Mouse (Mus musculus) neural tube, embryonic 13.5 days (tissue): Measurements from ENCODE around the gene Efcab9. TPM values are rescaled to one million over a fixed set of nuclear protein-coding genes. Genes with fewer than 3 reads are reported as not detected.

Source experiments
- ATAC-seq: fragments of 200-750 bp; cut with Nextera tagmentation; 2 replicates; pipeline ENCODE4 v1.8.0; 2017; ENCODE audit warnings: low read depth, mild to moderate bottlenecking, moderate TSS enrichment, moderate library complexity
- H3K27ac ChIP-seq: fragments of 300-500 bp; sonication (generic); replicated peaks from 2 replicates; pipeline ENCODE4 v1.5.1; 2015; ENCODE audit warnings: moderate library complexity, mild to moderate bottlenecking, inconsistent platforms
- H3K27me3 ChIP-seq: fragments of 300-500 bp; sonication (generic); 2 replicates; pipeline ENCODE4 v1.6.1; 2015; ENCODE audit warnings: mild to moderate bottlenecking, inconsistent platforms
- H3K36me3 ChIP-seq: fragments of 300-500 bp; sonication (generic); 2 replicates; pipeline ENCODE4 v1.6.1; 2015; ENCODE audit warnings: mild to moderate bottlenecking, inconsistent platforms
- H3K4me1 ChIP-seq: fragments of 300-500 bp; sonication (generic); replicated peaks from 2 replicates; pipeline ENCODE4 v1.6.1; 2015; ENCODE audit warnings: inconsistent platforms
- H3K4me2 ChIP-seq: fragments of 300-500 bp; sonication (generic); 2 replicates; pipeline ENCODE4 v1.6.1; 2015; ENCODE audit warnings: inconsistent platforms, mild to moderate bottlenecking, moderate library complexity
- H3K4me3 ChIP-seq: fragments of 300-500 bp; sonication (generic); 2 replicates; pipeline ENCODE4 v1.5.1; 2015; ENCODE audit warnings: mild to moderate bottlenecking, inconsistent platforms
- H3K9ac ChIP-seq: fragments of 300-500 bp; sonication (generic); 2 replicates; pipeline ENCODE4 v1.6.1; 2015; ENCODE audit warnings: moderate library complexity, mild to moderate bottlenecking, inconsistent platforms
- H3K9me3 ChIP-seq: fragments of 300-500 bp; sonication (generic); 2 replicates; pipeline ENCODE4 v1.6.1; 2016; ENCODE audit warnings: inconsistent platforms
- WGBS: fragments of 180-500 bp; shearing (Covaris S2); methylation state at CpG from one replicate; pipeline ENCODE4 v1.1.7; 2015; 5-methylcytosine and 5-hydroxymethylcytosine counted together
- polyA plus RNA-seq: library from polyadenylated mRNA; unstranded; fragments of >200 nt; fragmentation: Nextera tagmentation; extraction: Ambion mirVana; gene quantifications from 2 replicates; pipeline ENCODE4 v1.2.1, GENCODE M21; 2015

The Efcab9 gene
- polyA plus RNA-seq, 1 experiment from 2014 or later: 0.36 TPM

- 95% methylated on average over 4 of the region's 4 CpGs for WGBS
These were observed 31.9 kb downstream of the Efcab9 start for GRCm38 (mm10) chr11:32499931-32500330.

GRCm38 (mm10) chr11:32498757-32499535 lies 32.9 kb downstream of the Efcab9 start:
- H3K4me1 ChIP-seq: peaks cover 5% of the 10 kb centered on the region; the same call in 1 of the 2 replicates
- H3K27ac ChIP-seq: 0 out of 2 replicates have a peak overlapping the region, but pooled peaks have one; percentile 3
- peaks cover 17% of the 10 kb centered on the region; the same call in 1 of the 2 replicates for H3K36me3 ChIP-seq
- 83% methylated on average over 7 of the region's 7 CpGs for WGBS
- no peak overlapping the region for H3K9ac ChIP-seq
- H3K27me3 ChIP-seq: no peaks in the 10 kb centered on the region
- no peak overlapping the region for H3K4me3 ChIP-seq
- ATAC-seq: no peak; the same call in 1 of the 2 replicates
- no peak overlapping the region for H3K4me2 ChIP-seq
- H3K9me3 ChIP-seq: no peaks in the 10 kb centered on the region

More at GRCm38 (mm10) chr11:32499931-32500330, 31.9 kb downstream of the Efcab9 start:
- H3K4me3 ChIP-seq: no peak overlapping the region
- no peak overlapping the region for H3K27ac ChIP-seq
- H3K27me3 ChIP-seq: no peaks in the 10 kb centered on the region
- H3K9ac ChIP-seq: no peak overlapping the region
- no peaks in the 10 kb centered on the region for H3K9me3 ChIP-seq
- ATAC-seq: no peak
- peaks cover 5% of the 10 kb centered on the region; the same call in 1 of the 2 replicates for H3K4me1 ChIP-seq
- peaks cover 19% of the 10 kb centered on the region; the same call in 1 of the 2 replicates for H3K36me3 ChIP-seq
- H3K4me2 ChIP-seq: no peak overlapping the region

- no peak for ATAC-seq
- H3K9me3 ChIP-seq: no peaks in the 10 kb centered on the region
- H3K9ac ChIP-seq: no peak overlapping the region
- no peak overlapping the region for H3K4me3 ChIP-seq
- peaks cover 12% of the 10 kb centered on the region; the same call in 1 of the 2 replicates for H3K4me1 ChIP-seq
- no peak overlapping the region for H3K4me2 ChIP-seq
- H3K27ac ChIP-seq: no peak overlapping the region
- WGBS: 85% methylated on average over 2 of the region's 2 CpGs
- H3K27me3 ChIP-seq: no peaks in the 10 kb centered on the region
- H3K36me3 ChIP-seq: no peaks in the 10 kb centered on the region
These were observed 36.6 kb downstream of the Efcab9 start for GRCm38 (mm10) chr11:32495283-32495682.

- H3K27me3 ChIP-seq: no peaks in the 10 kb centered on the region
- H3K36me3 ChIP-seq: no peaks in the 10 kb centered on the region
- peaks cover 18% of the 10 kb centered on the region for H3K4me1 ChIP-seq
- no peak for ATAC-seq
- no peak overlapping the region for H3K9ac ChIP-seq
- H3K9me3 ChIP-seq: no peaks in the 10 kb centered on the region
- no peak overlapping the region for H3K27ac ChIP-seq
- H3K4me3 ChIP-seq: no peak overlapping the region
- no peak overlapping the region for H3K4me2 ChIP-seq
These were observed 38.6 kb downstream of the Efcab9 start for GRCm38 (mm10) chr11:32493312-32493711.

GRCm38 (mm10) chr11:32491079-32491478 lies 40.8 kb downstream of the Efcab9 start:
- no peak overlapping the region for H3K4me2 ChIP-seq
- no peak for ATAC-seq
- 100% methylated on average over 2 of the region's 2 CpGs for WGBS
- no peak overlapping the region for H3K4me3 ChIP-seq
- H3K4me1 ChIP-seq: peaks cover 18% of the 10 kb centered on the region
- no peaks in the 10 kb centered on the region for H3K36me3 ChIP-seq
- no peaks in the 10 kb centered on the region for H3K27me3 ChIP-seq
- H3K9ac ChIP-seq: no peak overlapping the region
- no peaks in the 10 kb centered on the region for H3K9me3 ChIP-seq
- H3K27ac ChIP-seq: no peak overlapping the region

GRCm38 (mm10) chr11:32488808-32489670 lies 42.8 kb downstream of the Efcab9 start:
- no peak for ATAC-seq

GRCm38 (mm10) chr11:32488344-32488743 lies 43.5 kb downstream of the Efcab9 start:
- H3K9me3 ChIP-seq: no peaks in the 10 kb centered on the region
- no peak for ATAC-seq
- no peak overlapping the region for H3K4me3 ChIP-seq
- no peaks in the 10 kb centered on the region for H3K36me3 ChIP-seq
- no peak overlapping the region for H3K4me2 ChIP-seq
- H3K9ac ChIP-seq: no peak overlapping the region
- H3K27ac ChIP-seq: no peak overlapping the region
- no peaks in the 10 kb centered on the region for H3K27me3 ChIP-seq
- peaks cover 14% of the 10 kb centered on the region for H3K4me1 ChIP-seq

More at GRCm38 (mm10) chr11:32488808-32489670, 42.8 kb downstream of the Efcab9 start:
- Histone ChIP-seq H3K27ac (no peak overlapping the region), H3K27me3 (no peaks in the 10 kb centered on the region), H3K36me3 (no peaks in the 10 kb centered on the region), H3K9me3 (no peaks in the 10 kb centered on the region), H3K9ac (no peak overlapping the region), H3K4me1 (peaks cover 18% of the 10 kb centered on the region), H3K4me3 (no peak overlapping the region), H3K4me2 (no peak overlapping the region)
- 86% methylated on average over 5 of the region's 5 CpGs for WGBS

GRCm38 (mm10) chr11:32487501-32487900 lies 44.4 kb downstream of the Efcab9 start:
- peaks cover 12% of the 10 kb centered on the region for H3K4me1 ChIP-seq
- no peak overlapping the region for H3K4me3 ChIP-seq
- no peak overlapping the region for H3K27ac ChIP-seq
- no peak overlapping the region for H3K9ac ChIP-seq
- ATAC-seq: no peak
- no peaks in the 10 kb centered on the region for H3K27me3 ChIP-seq
- no peak overlapping the region for H3K4me2 ChIP-seq
- 90% methylated on average over 3 of the region's 3 CpGs for WGBS
- no peaks in the 10 kb centered on the region for H3K36me3 ChIP-seq
- no peaks in the 10 kb centered on the region for H3K9me3 ChIP-seq

GRCm38 (mm10) chr11:32486621-32487020 lies 45.3 kb downstream of the Efcab9 start:
- no peak overlapping the region for H3K9ac ChIP-seq
- no peak overlapping the region for H3K4me2 ChIP-seq
- no peaks in the 10 kb centered on the region for H3K36me3 ChIP-seq
- peaks cover 12% of the 10 kb centered on the region for H3K4me1 ChIP-seq
- ATAC-seq: no peak
- no peaks in the 10 kb centered on the region for H3K9me3 ChIP-seq
- H3K4me3 ChIP-seq: no peak overlapping the region
- no peaks in the 10 kb centered on the region for H3K27me3 ChIP-seq
- WGBS: 77% methylated on average over 3 of the region's 3 CpGs
- no peak overlapping the region for H3K27ac ChIP-seq

- no peak overlapping the region for H3K4me3 ChIP-seq
- 72% methylated on average over 3 of the region's 3 CpGs for WGBS
These were observed 46.6 kb downstream of the Efcab9 start for GRCm38 (mm10) chr11:32485290-32485689.

GRCm38 (mm10) chr11:32481525-32481924 lies 50.4 kb downstream of the Efcab9 start:
- ATAC-seq: no peak
- no peak overlapping the region for H3K9ac ChIP-seq
- no peak overlapping the region for H3K4me3 ChIP-seq
- no peaks in the 10 kb centered on the region for H3K27me3 ChIP-seq
- H3K36me3 ChIP-seq: no peaks in the 10 kb centered on the region
- H3K4me1 ChIP-seq: no peaks in the 10 kb centered on the region; the same call in 1 of the 2 replicates
- 68% methylated on average over 2 of the region's 2 CpGs for WGBS
- no peak overlapping the region for H3K4me2 ChIP-seq
- no peaks in the 10 kb centered on the region for H3K9me3 ChIP-seq
- H3K27ac ChIP-seq: no peak overlapping the region

More at GRCm38 (mm10) chr11:32485290-32485689, 46.6 kb downstream of the Efcab9 start:
- no peak for ATAC-seq
- Histone ChIP-seq H3K27me3 (no peaks in the 10 kb centered on the region), H3K9ac (no peak overlapping the region), H3K4me2 (no peak overlapping the region), H3K4me1 (peaks cover 12% of the 10 kb centered on the region), H3K9me3 (no peaks in the 10 kb centered on the region), H3K36me3 (no peaks in the 10 kb centered on the region), H3K27ac (no peak overlapping the region)
